15 mouse cellular contexts compared by ENCODE assay signal in the genomic region with DNA sequence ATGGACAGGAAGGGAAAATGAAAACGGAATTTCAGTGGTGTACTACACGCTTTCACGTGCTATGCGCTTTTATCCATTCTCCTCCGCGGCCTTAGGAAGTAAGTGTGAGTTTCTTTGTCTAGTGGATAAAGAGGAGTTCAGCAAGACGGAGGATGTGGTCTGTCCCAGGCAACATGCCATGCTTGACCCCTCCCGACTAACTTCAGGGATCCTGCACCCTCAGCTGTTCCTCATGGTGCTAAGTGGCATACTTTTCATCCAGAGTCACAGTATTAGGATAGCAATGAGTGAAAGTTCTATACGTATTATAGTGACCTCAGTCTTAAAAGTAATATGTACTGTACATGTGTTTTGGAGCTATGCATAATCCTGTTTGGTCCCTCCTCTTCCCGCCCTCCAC. TPM values are rescaled to one million over a fixed set of nuclear protein-coding genes. Genes with fewer than 3 reads are reported as not detected.
DNase-seq lines count a peak whose midpoint lies in the region; ATAC-seq and TF ChIP-seq lines count a peak whose summit lies in the region.
"Had no signal": no experiment of that assay in that cellular context is flagged by ENCODE, and none has a peak within 500 bp of the region (broad histone marks: within the 10 kb centered on the region; RNA-seq: fewer than 3 reads in every experiment).

No protein-coding gene starts in this region.

- H3K9me3 ChIP-seq in forebrain, embryonic 13.5 days (replicated peaks), result no peaks in the 10 kb centered on the region
- H3K9me3 ChIP-seq in hindbrain, embryonic 14.5 days (ENCODE audit: control insufficient read depth, low read length), result no peaks in the 10 kb centered on the region
- no peaks in the 10 kb centered on the region for H3K9me3 ChIP-seq in neural tube, embryonic 13.5 days
- H3K9me3 ChIP-seq: embryonic facial prominence, embryonic 13.5 days; heart, embryonic 15.5 days; lung, embryonic 15.5 days had no signal

- 57% methylated on average over 10 of the region's 10 CpGs for WGBS in forebrain, embryonic 13.5 days
- 40% methylated on average over 10 of the region's 10 CpGs for WGBS in hindbrain, embryonic 14.5 days
- 35% methylated on average over 10 of the region's 10 CpGs for WGBS in neural tube, embryonic 13.5 days

- no peaks in the 10 kb centered on the region for H3K27me3 ChIP-seq in forebrain, embryonic 13.5 days
- H3K27me3 ChIP-seq in hindbrain, embryonic 14.5 days (ENCODE audit: control insufficient read depth, insufficient read depth, low read length), result no peaks in the 10 kb centered on the region
- H3K27me3 ChIP-seq in neural tube, embryonic 13.5 days, result no peaks in the 10 kb centered on the region
- H3K27me3 ChIP-seq: embryonic facial prominence, embryonic 13.5 days; heart, embryonic 15.5 days; lung, embryonic 15.5 days had no signal

- H3K9ac ChIP-seq in forebrain, embryonic 13.5 days, result no peak overlapping the region
- peak overlapping the region; percentile 13; the same call in 1 of the 2 replicates for H3K9ac ChIP-seq in hindbrain, embryonic 14.5 days
- H3K9ac ChIP-seq in neural tube, embryonic 13.5 days, result 0 out of 2 replicates have a peak overlapping the region, but pooled peaks have one; percentile 31
- H3K9ac ChIP-seq: embryonic facial prominence, embryonic 13.5 days; heart, embryonic 15.5 days; lung, embryonic 15.5 days had no signal

- H3K36me3 ChIP-seq in forebrain, embryonic 13.5 days (ENCODE audit: poor library complexity, severe bottlenecking), result no peaks in the 10 kb centered on the region
- H3K36me3 ChIP-seq in hindbrain, embryonic 14.5 days (replicated peaks; ENCODE audit: control insufficient read depth, insufficient read depth), result no peaks in the 10 kb centered on the region
- H3K36me3 ChIP-seq in neural tube, embryonic 13.5 days, result no peaks in the 10 kb centered on the region
- H3K36me3 ChIP-seq: embryonic facial prominence, embryonic 13.5 days; heart, embryonic 15.5 days; lung, embryonic 15.5 days had no signal

- DNase-seq in layer of hippocampus, adult 2 months (ENCODE audit: low spot score in 2 of 2), result no peak
- no peak for DNase-seq in layer of hippocampus, adult 18-20 months (ENCODE audit: low spot score in 2 of 2)
- DNase-seq in hindbrain, embryonic 14.5 days (ENCODE audit: low spot score), result no peak
- no peak for DNase-seq in kidney, adult 8-10 months
- no peak for DNase-seq in cerebellum, adult 9-11 months
- no peak for DNase-seq in lung, postnatal 36 days
- DNase-seq: adrenal gland, adult 2 months; kidney, postnatal 36 days; thymus, adult 18-20 months had no signal

- no peak for ATAC-seq in forebrain, embryonic 13.5 days
- ATAC-seq in hindbrain, embryonic 14.5 days (ENCODE audit: low FRiP score), result no peak
- ATAC-seq in neural tube, embryonic 13.5 days (ENCODE audit: low read depth), result 0 out of 2 replicates have a peak, but pooled peaks have one; percentile 1

- H3K4me1 ChIP-seq in forebrain, embryonic 13.5 days, result peaks cover 65% of the 10 kb centered on the region
- peaks cover 41% of the 10 kb centered on the region for H3K4me1 ChIP-seq in hindbrain, embryonic 14.5 days (replicated peaks; ENCODE audit: control insufficient read depth, insufficient read depth, low read length)
- H3K4me1 ChIP-seq in neural tube, embryonic 13.5 days (replicated peaks), result peaks cover 70% of the 10 kb centered on the region

- peak overlapping the region; percentile 26 for H3K4me2 ChIP-seq in forebrain, embryonic 13.5 days
- H3K4me2 ChIP-seq in hindbrain, embryonic 14.5 days (replicated peaks), result peak overlapping the region; percentile 37
- peak overlapping the region; percentile 39 for H3K4me2 ChIP-seq in neural tube, embryonic 13.5 days
- H3K4me2 ChIP-seq: embryonic facial prominence, embryonic 13.5 days; heart, embryonic 15.5 days; lung, embryonic 15.5 days had no signal

- TF ChIP-seq CTCF in layer of hippocampus, adult 2 months (conservative IDR thresholded peaks at IDR 0.05), result no peak

- H3K27ac ChIP-seq in layer of hippocampus, adult 2 months, result peak overlapping the region; percentile 63
- peak overlapping the region; percentile 83 for H3K27ac ChIP-seq in forebrain, embryonic 13.5 days
- peak overlapping the region; percentile 73 for H3K27ac ChIP-seq in hindbrain, embryonic 14.5 days
- H3K27ac ChIP-seq in neural tube, embryonic 13.5 days (replicated peaks), result peak overlapping the region; percentile 79
- H3K27ac ChIP-seq: heart, embryonic 15.5 days; left cerebral cortex, adult 2 months; lung, embryonic 15.5 days had no signal

- peak overlapping the region; percentile 28 for H3K4me3 ChIP-seq in layer of hippocampus, adult 2 months
- no peak overlapping the region for H3K4me3 ChIP-seq in forebrain, embryonic 13.5 days
- H3K4me3 ChIP-seq in hindbrain, embryonic 14.5 days (replicated peaks; ENCODE audit: low read length), result peak overlapping the region; percentile 7; the same call in 1 of the 2 replicates
- H3K4me3 ChIP-seq in neural tube, embryonic 13.5 days, result peak overlapping the region; percentile 0; the same call in 1 of the 2 replicates
- H3K4me3 ChIP-seq: embryonic facial prominence, embryonic 13.5 days; heart, embryonic 15.5 days; left cerebral cortex, adult 2 months; lung, embryonic 15.5 days had no signal

RNA-seq across cellular contexts. Expression of a gene that starts 4.6 kb away (rescaled TPM):
- total RNA-seq in layer of hippocampus, adult 2 months (2021), result 1 to 10 TPM; 7.4 to 7.6 TPM
- total RNA-seq in layer of hippocampus, adult 18-20 months (2021), result 1 to 10 TPM; 8.2 to 8.3 TPM
- 5.7 and 6.3 TPM in 2 replicates for polyA plus RNA-seq in forebrain, embryonic 13.5 days (2015; fragmentation: Nextera tagmentation; extraction: Ambion mirVana)
- 2.6 and 3.1 TPM in 2 replicates for polyA plus RNA-seq in hindbrain, embryonic 14.5 days (2014; fragmentation: Nextera tagmentation; extraction: Ambion mirVana)
- 4.1 and 5.4 TPM in 2 replicates for polyA plus RNA-seq in neural tube, embryonic 13.5 days (2015; fragmentation: Nextera tagmentation; extraction: Ambion mirVana)

RNA-seq across cellular contexts. Expression of a gene that starts 29.6 kb away (rescaled TPM):
- total RNA-seq in layer of hippocampus, adult 2 months (2021), result 10 to 100 TPM; 17.8 to 17.9 TPM
- total RNA-seq in layer of hippocampus, adult 18-20 months (2021), result 10 to 100 TPM; 17.5 to 17.9 TPM
- polyA plus RNA-seq in forebrain, embryonic 13.5 days (2015; fragmentation: Nextera tagmentation; extraction: Ambion mirVana), result 9.0 and 10.7 TPM in 2 replicates
- polyA plus RNA-seq in hindbrain, embryonic 14.5 days (2014; fragmentation: Nextera tagmentation; extraction: Ambion mirVana), result 10.2 and 11.2 TPM in 2 replicates
- polyA plus RNA-seq in neural tube, embryonic 13.5 days (2015; fragmentation: Nextera tagmentation; extraction: Ambion mirVana), result 7.1 and 8.2 TPM in 2 replicates
